Mouse (Mus musculus): ENCODE measurements around the gene Pole2. TPM values are rescaled to one million over a fixed set of nuclear protein-coding genes. Genes with fewer than 3 reads are reported as not detected.
"Not testable (repeated sequence)": the region's sequence is repeated elsewhere in the genome, so short reads cannot be mapped to it uniquely, and the experiment has no call there.

Gene Pole2
- polyA plus RNA-seq, 1 experiment from 2014 or later: 26.2 TPM

GRCm38 (mm10) chr12:69167656-69168460 lies 60.1 kb downstream of the Pole2 start:
- WGBS: 7% methylated on average over 18 of the region's 18 CpGs
- Histone ChIP-seq H3K36me3 (ENCODE audit: insufficient read depth, low read length) (0 out of 2 replicates have a peak, but pooled peaks cover 7% of the 10 kb centered on the region), H3K9me3 (ENCODE audit: low read length) (no peaks in the 10 kb centered on the region), H3K4me2 (replicated peaks; ENCODE audit: low read depth, low read length) (peak overlapping the region; percentile 81), H3K27ac (ENCODE audit: low read length) (peak overlapping the region; percentile 88; the same call in 1 of the 2 replicates), H3K4me1 (ENCODE audit: insufficient read depth, low read length) (peaks cover 10% of the 10 kb centered on the region; the same call in 1 of the 2 replicates), H3K27me3 (ENCODE audit: insufficient read depth, low read length) (no peaks in the 10 kb centered on the region), H3K4me3 (ENCODE audit: low read length) (peak overlapping the region; percentile 71), H3K9ac (replicated peaks; ENCODE audit: low read length) (peak overlapping the region; percentile 77)
- peak; percentile 60 for ATAC-seq (ENCODE audit: low FRiP score, low TSS enrichment)

GRCm38 (mm10) chr12:69166861-69167581 lies 61.0 kb downstream of the Pole2 start:
- not testable (repeated sequence) for H3K9me3 ChIP-seq (ENCODE audit: low read length); H3K27me3 ChIP-seq (ENCODE audit: insufficient read depth, low read length); H3K9ac ChIP-seq (replicated peaks; ENCODE audit: low read length); H3K4me3 ChIP-seq (ENCODE audit: low read length); H3K4me2 ChIP-seq (replicated peaks; ENCODE audit: low read depth, low read length); H3K36me3 ChIP-seq (ENCODE audit: insufficient read depth, low read length); H3K27ac ChIP-seq (ENCODE audit: low read length); ATAC-seq (ENCODE audit: low FRiP score, low TSS enrichment)
- WGBS: 68% methylated on average over 8 of the region's 8 CpGs
- H3K4me1 ChIP-seq (ENCODE audit: insufficient read depth, low read length): peaks cover 10% of the 10 kb centered on the region; the same call in 1 of the 2 replicates

DNA sequence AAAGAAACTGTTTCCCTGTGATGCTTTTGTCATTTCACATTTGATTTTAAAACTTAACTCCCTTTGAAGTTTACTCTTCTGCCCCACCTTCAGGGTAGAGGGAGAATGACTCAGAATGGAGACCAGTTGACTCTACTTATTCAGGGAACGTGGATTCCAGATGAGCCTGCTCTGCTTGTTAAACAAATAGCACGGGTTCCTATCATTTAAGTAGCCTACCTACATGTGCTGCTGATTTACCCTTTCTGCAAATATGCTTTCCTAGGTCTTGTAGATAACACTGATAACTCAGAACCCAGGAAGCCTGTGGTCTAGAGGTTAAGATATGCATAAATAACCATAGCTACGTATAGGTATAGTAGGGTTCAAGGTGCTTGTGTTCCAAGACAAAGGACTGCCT lies 63.1 kb downstream of the Pole2 start:
- no peaks in the 10 kb centered on the region for H3K9me3 ChIP-seq (ENCODE audit: low read length)
- no peak overlapping the region for H3K27ac ChIP-seq (ENCODE audit: low read length)
- no peak overlapping the region for H3K4me3 ChIP-seq (ENCODE audit: low read length)
- no peak overlapping the region for H3K4me2 ChIP-seq (replicated peaks; ENCODE audit: low read depth, low read length)
- no peak for ATAC-seq (ENCODE audit: low FRiP score, low TSS enrichment)
- H3K9ac ChIP-seq (replicated peaks; ENCODE audit: low read length): no peak overlapping the region
- no peaks in the 10 kb centered on the region for H3K27me3 ChIP-seq (ENCODE audit: insufficient read depth, low read length)
- no peaks in the 10 kb centered on the region for H3K36me3 ChIP-seq (ENCODE audit: insufficient read depth, low read length)
- WGBS: 55% methylated on average over 3 of the region's 3 CpGs
- H3K4me1 ChIP-seq (ENCODE audit: insufficient read depth, low read length): peaks cover 10% of the 10 kb centered on the region; the same call in 1 of the 2 replicates

DNA sequence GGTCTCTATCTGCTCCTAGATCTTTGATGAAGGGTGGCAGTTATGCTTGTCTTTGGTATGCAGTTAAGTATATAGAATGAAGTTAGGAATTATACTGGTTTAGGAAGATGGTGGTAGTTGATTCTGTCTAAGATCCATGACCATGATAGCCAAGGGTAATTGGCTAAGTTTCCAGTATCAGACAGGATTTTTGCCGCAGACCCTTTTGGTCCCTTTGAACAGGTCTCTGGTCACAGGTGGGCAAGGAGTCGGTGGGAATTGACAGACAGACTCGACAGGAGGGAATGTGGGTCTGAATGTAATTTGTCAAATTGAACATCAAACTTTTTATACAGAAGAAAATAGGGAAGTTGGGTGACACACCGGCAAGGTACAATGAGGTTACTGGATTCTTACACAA lies 64.4 kb downstream of the Pole2 start:
- not testable (repeated sequence) for H3K27me3 ChIP-seq (ENCODE audit: insufficient read depth, low read length); ATAC-seq (ENCODE audit: low FRiP score, low TSS enrichment); H3K9ac ChIP-seq (replicated peaks; ENCODE audit: low read length); H3K27ac ChIP-seq (ENCODE audit: low read length); H3K9me3 ChIP-seq (ENCODE audit: low read length); H3K4me2 ChIP-seq (replicated peaks; ENCODE audit: low read depth, low read length); H3K4me1 ChIP-seq (ENCODE audit: insufficient read depth, low read length); H3K36me3 ChIP-seq (ENCODE audit: insufficient read depth, low read length); H3K4me3 ChIP-seq (ENCODE audit: low read length)
- WGBS: 86% methylated on average over 4 of the region's 4 CpGs

- WGBS: 70% methylated on average over 2 of the region's 2 CpGs
- not testable (repeated sequence) for H3K4me1 ChIP-seq (ENCODE audit: insufficient read depth, low read length); H3K27me3 ChIP-seq (ENCODE audit: insufficient read depth, low read length); H3K4me2 ChIP-seq (replicated peaks; ENCODE audit: low read depth, low read length); H3K9ac ChIP-seq (replicated peaks; ENCODE audit: low read length); ATAC-seq (ENCODE audit: low FRiP score, low TSS enrichment); H3K27ac ChIP-seq (ENCODE audit: low read length); H3K9me3 ChIP-seq (ENCODE audit: low read length); H3K4me3 ChIP-seq (ENCODE audit: low read length)
- peaks cover 18% of the 10 kb centered on the region for H3K36me3 ChIP-seq (ENCODE audit: insufficient read depth, low read length)
These were observed 67.3 kb downstream of the Pole2 start for GRCm38 (mm10) chr12:69160677-69161076.

- Histone ChIP-seq H3K4me1 (ENCODE audit: insufficient read depth, low read length) (peaks cover 6% of the 10 kb centered on the region; the same call in 1 of the 2 replicates), H3K27me3 (ENCODE audit: insufficient read depth, low read length) (no peaks in the 10 kb centered on the region), H3K9ac (replicated peaks; ENCODE audit: low read length) (no peak overlapping the region), H3K36me3 (ENCODE audit: insufficient read depth, low read length) (peaks cover 18% of the 10 kb centered on the region), H3K27ac (ENCODE audit: low read length) (no peak overlapping the region), H3K4me2 (replicated peaks; ENCODE audit: low read depth, low read length) (peak overlapping the region; percentile 34), H3K9me3 (ENCODE audit: low read length) (no peaks in the 10 kb centered on the region), H3K4me3 (ENCODE audit: low read length) (peak overlapping the region; percentile 80; the same call in 1 of the 2 replicates)
- 3% methylated on average over 9 of the region's 9 CpGs for WGBS
- peak; percentile 3; the same call in 1 of the 2 replicates for ATAC-seq (ENCODE audit: low FRiP score, low TSS enrichment)
These were observed 68.4 kb downstream of the Pole2 start for GRCm38 (mm10) chr12:69159578-69159940.

DNA sequence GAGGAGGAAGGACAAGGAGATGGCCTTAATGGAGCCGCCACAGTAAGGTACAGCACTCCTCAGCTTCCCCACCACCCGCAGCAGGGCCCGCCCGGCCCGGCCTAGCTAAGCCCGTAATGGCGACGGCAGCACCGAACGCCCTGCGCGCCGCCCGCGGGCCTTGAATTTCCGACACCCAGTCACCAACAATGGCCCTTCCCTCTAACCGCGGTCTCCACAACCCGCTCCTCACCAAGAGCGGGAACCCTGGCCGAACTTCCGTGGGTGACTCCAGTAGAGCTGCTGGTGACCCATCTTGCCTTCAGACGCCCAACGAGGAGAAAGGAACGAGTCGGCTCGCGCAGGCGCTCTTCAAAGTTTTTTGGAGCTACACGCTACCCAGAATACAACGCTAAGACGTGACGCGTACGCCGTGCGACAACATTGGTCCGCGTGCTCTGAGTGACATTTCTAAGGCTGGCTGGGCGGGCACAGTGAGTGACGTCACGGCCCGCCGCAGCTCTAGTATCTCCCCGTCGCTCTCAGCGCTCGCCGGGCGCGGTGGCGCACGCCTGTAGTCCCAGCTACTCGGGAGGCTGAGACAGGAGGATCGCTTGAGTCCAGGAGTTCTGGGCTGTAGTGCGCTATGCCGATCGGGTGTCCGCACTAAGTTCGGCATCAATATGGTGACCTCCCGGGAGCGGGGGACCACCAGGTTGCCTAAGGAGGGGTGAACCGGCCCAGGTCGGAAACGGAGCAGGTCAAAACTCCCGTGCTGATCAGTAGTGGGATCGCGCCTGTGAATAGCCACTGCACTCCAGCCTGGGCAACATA lies 69.0 kb downstream of the Pole2 start, which contains the start of gene Rps29:
Gene Rps29, minus strand, starts transcription at position 422 of the 813 bp plus-strand sequence.
- H3K9ac ChIP-seq (replicated peaks; ENCODE audit: low read length): peak within 1 kb of the TSS; percentile 87
- under 1% methylated on average over 45 of the region's 68 CpGs for WGBS

DNA sequence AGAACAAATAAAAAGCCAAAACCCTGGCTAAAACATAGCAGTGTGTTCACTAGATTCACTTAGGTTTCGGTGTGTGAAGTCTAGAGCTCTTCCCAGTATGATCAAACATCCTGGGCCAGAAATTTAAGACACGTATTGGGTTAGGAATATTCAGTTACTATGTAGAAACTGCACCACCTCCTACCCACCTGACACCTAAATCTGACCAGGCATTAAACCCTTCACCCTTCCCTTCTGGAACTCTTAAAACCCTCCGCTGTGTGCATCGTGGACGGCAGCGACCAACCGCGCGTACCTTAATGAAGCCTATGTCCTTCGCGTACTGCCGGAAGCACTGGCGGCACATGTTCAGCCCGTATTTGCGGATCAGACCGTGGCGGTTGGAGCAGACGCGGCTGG lies 69.6 kb downstream of the Pole2 start:
- H3K4me2 ChIP-seq (replicated peaks; ENCODE audit: low read depth, low read length): peak overlapping the region; percentile 81
- peak overlapping the region; percentile 87 for H3K9ac ChIP-seq (replicated peaks; ENCODE audit: low read length)
- H3K9me3 ChIP-seq (ENCODE audit: low read length): no peaks in the 10 kb centered on the region
- peak overlapping the region; percentile 96 for H3K27ac ChIP-seq (ENCODE audit: low read length)
- ATAC-seq (ENCODE audit: low FRiP score, low TSS enrichment): no peak; the same call in 1 of the 2 replicates
- no peaks in the 10 kb centered on the region for H3K27me3 ChIP-seq (ENCODE audit: insufficient read depth, low read length)
- under 1% methylated on average over 19 of the region's 19 CpGs for WGBS
- H3K36me3 ChIP-seq (ENCODE audit: insufficient read depth, low read length): peaks cover 18% of the 10 kb centered on the region
- peaks cover 6% of the 10 kb centered on the region; the same call in 1 of the 2 replicates for H3K4me1 ChIP-seq (ENCODE audit: insufficient read depth, low read length)
- peak overlapping the region; percentile 80 for H3K4me3 ChIP-seq (ENCODE audit: low read length)

More for the DNA sequence above, 69.0 kb downstream of the Pole2 start, which contains the start of gene Rps29:
- peak within 1 kb of the TSS; percentile 81 for H3K4me2 ChIP-seq (replicated peaks; ENCODE audit: low read depth, low read length)
- H3K9me3 ChIP-seq (ENCODE audit: low read length); H3K4me1 ChIP-seq (ENCODE audit: insufficient read depth, low read length); H3K27me3 ChIP-seq (ENCODE audit: insufficient read depth, low read length): not testable (repeated sequence)
- peak within 1 kb of the TSS; percentile 80 for H3K4me3 ChIP-seq (ENCODE audit: low read length)
- ATAC-seq (ENCODE audit: low FRiP score, low TSS enrichment): peak; percentile 99
- H3K27ac ChIP-seq (ENCODE audit: low read length): peak within 1 kb of the TSS; percentile 96
- peaks cover 18% of the 10 kb centered on the region for H3K36me3 ChIP-seq (ENCODE audit: insufficient read depth, low read length)

DNA sequence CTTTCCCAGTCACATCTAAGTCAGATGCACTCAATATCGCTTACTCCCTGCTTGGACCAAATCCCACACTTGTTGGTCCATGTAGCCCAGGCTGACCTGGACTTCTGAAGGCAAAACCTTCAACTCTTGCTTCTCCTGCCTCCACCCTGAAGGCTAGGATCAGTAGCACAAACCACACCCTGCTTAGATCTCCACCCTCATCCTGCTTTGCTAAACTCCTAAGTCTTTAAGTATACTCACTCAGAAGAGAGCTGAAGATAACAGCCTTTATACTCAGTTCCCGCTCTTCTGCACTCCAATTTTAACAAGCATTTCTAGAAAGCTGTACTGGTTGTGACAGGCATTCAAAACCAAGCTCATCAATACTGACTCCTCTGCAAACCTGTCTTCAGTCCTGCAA lies 70.9 kb downstream of the Pole2 start:
- no peak for ATAC-seq (ENCODE audit: low FRiP score, low TSS enrichment)
- peaks cover 18% of the 10 kb centered on the region for H3K36me3 ChIP-seq (ENCODE audit: insufficient read depth, low read length)
- H3K27ac ChIP-seq (ENCODE audit: low read length): no peak overlapping the region

More for the DNA sequence above, 70.9 kb downstream of the Pole2 start:
- 98% methylated on average over 2 of the region's 2 CpGs for WGBS
- no peaks in the 10 kb centered on the region for H3K27me3 ChIP-seq (ENCODE audit: insufficient read depth, low read length)
- no peak overlapping the region for H3K4me2 ChIP-seq (replicated peaks; ENCODE audit: low read depth, low read length)
- H3K4me1 ChIP-seq (ENCODE audit: insufficient read depth, low read length): peaks cover 6% of the 10 kb centered on the region; the same call in 1 of the 2 replicates
- 0 out of 2 replicates have a peak overlapping the region, but pooled peaks have one; percentile 80 for H3K4me3 ChIP-seq (ENCODE audit: low read length)
- no peaks in the 10 kb centered on the region for H3K9me3 ChIP-seq (ENCODE audit: low read length)
- no peak overlapping the region for H3K9ac ChIP-seq (replicated peaks; ENCODE audit: low read length)

Measured in kidney, embryonic 16.5 days (tissue).